Mouse (Mus musculus): ENCODE results near the gene Zmym4.

Gene Zmym4

DNA sequence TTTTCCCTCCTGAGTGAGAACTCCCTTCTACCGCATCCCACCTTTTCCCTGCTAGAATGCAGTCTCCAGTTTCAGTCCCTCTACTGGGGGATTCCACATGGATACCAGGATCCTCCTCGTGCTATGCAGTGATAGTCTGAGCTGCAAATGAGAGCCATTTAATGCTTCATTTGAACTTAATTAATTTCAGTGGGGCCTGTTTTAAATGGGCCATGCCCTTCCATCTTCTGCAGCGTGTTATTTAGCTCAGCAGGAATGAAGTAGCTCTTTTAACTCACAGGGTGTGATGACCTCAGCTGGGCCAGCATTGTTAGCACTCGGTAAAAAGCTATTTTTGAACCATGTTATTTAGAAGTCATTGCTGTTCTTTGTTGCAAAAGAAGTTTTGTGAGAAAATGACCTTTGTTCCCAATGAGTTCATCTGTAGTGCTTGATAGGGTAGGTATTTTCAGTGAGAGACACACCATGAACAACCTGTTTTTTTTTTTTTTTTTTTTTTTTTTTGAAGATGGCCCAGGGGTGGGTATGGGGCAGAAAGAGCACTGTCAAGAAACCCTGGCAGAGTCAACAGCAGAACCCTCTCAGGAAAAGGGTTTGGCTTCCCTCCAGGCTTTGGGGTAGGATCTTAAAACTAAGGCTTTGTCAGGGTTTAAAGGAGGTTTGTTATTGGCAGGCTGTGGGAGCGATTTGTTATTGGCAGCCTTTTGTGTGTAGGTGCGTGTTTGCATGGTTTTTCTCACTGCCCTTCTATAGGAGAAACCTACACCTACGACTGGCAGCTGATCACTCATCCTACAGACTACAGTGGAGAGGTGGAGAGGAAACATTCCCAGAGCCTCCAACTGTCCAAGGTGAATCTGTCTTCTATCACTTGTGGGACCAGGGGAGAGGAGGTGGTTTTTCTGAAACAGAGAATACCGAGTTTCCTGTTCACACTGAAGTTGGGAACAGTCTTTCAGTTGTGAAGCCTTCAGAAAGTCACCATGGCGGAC, 144.7 kb downstream of the Zmym4 start:
- no peak for DNase-seq (ENCODE audit: low read depth)

DNA sequence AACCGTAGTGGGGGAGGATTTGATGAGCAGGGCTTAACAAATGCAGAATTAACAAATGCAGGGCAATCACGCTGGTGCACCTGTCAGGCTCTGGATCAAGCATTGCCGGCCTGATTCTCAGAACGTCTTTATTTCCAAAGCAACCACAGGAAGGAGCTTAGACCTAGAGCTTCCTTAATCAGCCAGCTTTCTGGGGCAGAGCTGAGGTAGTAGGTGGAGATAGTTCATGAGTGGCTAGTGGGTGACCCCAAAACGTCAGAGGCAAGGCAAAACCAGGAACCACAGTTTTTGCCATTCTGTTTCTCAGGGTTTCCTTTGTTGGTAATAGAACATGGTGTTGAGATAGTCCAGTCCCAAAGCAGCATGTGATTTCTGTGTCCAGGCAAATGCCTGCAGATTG, 153.1 kb downstream of the Zmym4 start:
- DNase-seq (ENCODE audit: low read depth), result no peak

DNA sequence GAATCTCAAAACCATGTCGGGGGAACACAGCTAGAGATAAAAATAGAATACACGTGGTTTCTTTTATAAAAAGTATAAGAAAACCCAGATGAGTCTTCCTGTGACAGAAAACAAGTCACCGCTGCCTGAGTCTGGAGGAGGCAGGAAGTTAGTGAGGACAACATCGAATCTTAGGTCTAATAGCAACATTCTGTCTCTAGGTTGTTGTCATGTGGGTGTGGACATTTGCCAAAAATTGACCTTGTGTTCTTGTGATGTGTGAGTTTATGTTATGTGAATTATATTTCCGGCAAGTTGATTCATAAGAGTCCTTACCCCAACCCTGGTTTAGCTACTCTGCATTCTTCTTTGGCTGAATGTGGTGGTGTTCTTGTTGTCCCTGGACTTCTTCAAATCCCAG, 154.7 kb downstream of the Zmym4 start:
- no peak for DNase-seq (ENCODE audit: low read depth)

All from NIH3T3 (cell line).